In genomic region chr9:76461547-76461946, GRCm38 (mm10) we compare ENCODE assay signal across 32 mouse cellular contexts.
DNase-seq lines count a peak whose midpoint lies in the region; ATAC-seq and TF ChIP-seq lines count a peak whose summit lies in the region.
"Had no signal": no experiment of that assay in that cellular context is flagged by ENCODE, and none has a peak within 500 bp of the region (broad histone marks: within the 10 kb centered on the region; RNA-seq: fewer than 3 reads in every experiment).

No protein-coding gene starts in this region.

- no peaks in the 10 kb centered on the region for H3K27me3 ChIP-seq in intestine, postnatal 0 days (replicated peaks; ENCODE audit: control insufficient read depth, insufficient read depth, low read length)
- H3K27me3 ChIP-seq in intestine, embryonic 16.5 days (replicated peaks; ENCODE audit: control insufficient read depth, insufficient read depth, low read length), result no peaks in the 10 kb centered on the region
- no peaks in the 10 kb centered on the region for H3K27me3 ChIP-seq in lung, embryonic 14.5 days (ENCODE audit: insufficient read depth, low read length)
- no peaks in the 10 kb centered on the region for H3K27me3 ChIP-seq in stomach, postnatal 0 days (ENCODE audit: control insufficient read depth, insufficient read depth, low read length)
- H3K27me3 ChIP-seq: embryonic facial prominence, embryonic 15.5 days; hindbrain, embryonic 12.5 days; liver, embryonic 12.5 days; megakaryocyte, embryonic 14.5 days; midbrain, embryonic 12.5 days; neural tube, embryonic 12.5 days had no signal

- ATAC-seq in intestine, postnatal 0 days, result no peak
- no peak for ATAC-seq in intestine, embryonic 16.5 days
- ATAC-seq in lung, embryonic 14.5 days (ENCODE audit: insufficient read depth), result no peak
- no peak for ATAC-seq in stomach, postnatal 0 days (ENCODE audit: low FRiP score, low TSS enrichment)
- no peak for ATAC-seq in erythroblast, adult 5-6 weeks (replicated peaks; ENCODE audit: low FRiP score, poor library complexity, severe bottlenecking)
- ATAC-seq: CD4-positive, CD25-positive, alpha-beta regulatory T cell, adult 4 months; forebrain, embryonic 14.5 days; hindbrain, postnatal 0 days; liver, embryonic 12.5 days; liver, postnatal 0 days had no signal

- no peaks in the 10 kb centered on the region for H3K9me3 ChIP-seq in intestine, postnatal 0 days (ENCODE audit: control insufficient read depth)
- no peaks in the 10 kb centered on the region for H3K9me3 ChIP-seq in intestine, embryonic 16.5 days (ENCODE audit: control insufficient read depth, low read length)
- no peaks in the 10 kb centered on the region for H3K9me3 ChIP-seq in lung, embryonic 14.5 days (ENCODE audit: low read depth, low read length)
- H3K9me3 ChIP-seq in stomach, postnatal 0 days (ENCODE audit: control insufficient read depth, low read length), result no peaks in the 10 kb centered on the region
- H3K9me3 ChIP-seq: embryonic facial prominence, embryonic 10.5 days; embryonic facial prominence, embryonic 15.5 days; hindbrain, embryonic 12.5 days; liver, embryonic 12.5 days; megakaryocyte, embryonic 14.5 days; midbrain, embryonic 12.5 days; neural tube, embryonic 12.5 days had no signal

- TF ChIP-seq EP300 in stomach, postnatal 0 days (optimal IDR thresholded peaks at IDR 0.05), result no peak

- peak; percentile 16 for DNase-seq in lung, embryonic 14.5 days
- DNase-seq in lung, postnatal 10 days, result no peak
- peak; percentile 53 for DNase-seq in ES-CJ7 (ENCODE audit: low read depth, low spot score)
- DNase-seq in stomach, postnatal 0 days (ENCODE audit: low spot score), result no peak
- DNase-seq: adrenal gland, postnatal 25 days; cerebellum, adult 2 months; cerebellum, postnatal 14 days; gastrocnemius, adult 2 months; gastrocnemius, postnatal 36 days; heart, adult 18-20 months; heart, postnatal 36 days; kidney, adult 11 months; left cerebral cortex, postnatal 4 days; liver, postnatal 0 days; lung, postnatal 4 days; right cerebral cortex, postnatal 4 days; thymus, postnatal 4 days had no signal

- peak; percentile 7; the same call in 1 of the 2 replicates for TF ChIP-seq CTCF in intestine, postnatal 0 days (IDR thresholded peaks at IDR 0.05; ENCODE audit: low read depth)
- TF ChIP-seq CTCF in lung, embryonic 14.5 days (IDR thresholded peaks at IDR 0.05; ENCODE audit: low read depth), result no peak
- TF ChIP-seq CTCF in stomach, postnatal 0 days (IDR thresholded peaks at IDR 0.05; ENCODE audit: low read depth), result 0 out of 2 replicates have a peak, but pooled peaks have one; percentile 3

- no peak overlapping the region for H3K4me2 ChIP-seq in intestine, postnatal 0 days (replicated peaks; ENCODE audit: low read depth)
- H3K4me2 ChIP-seq in intestine, embryonic 16.5 days (ENCODE audit: low read depth, low read length), result no peak overlapping the region
- H3K4me2 ChIP-seq in lung, embryonic 14.5 days, result no peak overlapping the region
- H3K4me2 ChIP-seq in stomach, postnatal 0 days (replicated peaks; ENCODE audit: low read depth), result no peak overlapping the region
- H3K4me2 ChIP-seq: embryonic facial prominence, embryonic 15.5 days; heart, embryonic 11.5 days; hindbrain, embryonic 12.5 days; liver, embryonic 12.5 days; midbrain, embryonic 12.5 days; neural tube, embryonic 12.5 days had no signal

- H3K36me3 ChIP-seq in intestine, postnatal 0 days (ENCODE audit: control insufficient read depth, insufficient read depth), result no peaks in the 10 kb centered on the region
- H3K36me3 ChIP-seq in intestine, embryonic 16.5 days (ENCODE audit: control insufficient read depth, insufficient read depth, low read length), result no peaks in the 10 kb centered on the region
- H3K36me3 ChIP-seq in lung, embryonic 14.5 days (ENCODE audit: insufficient read depth), result no peaks in the 10 kb centered on the region
- H3K36me3 ChIP-seq in stomach, postnatal 0 days (ENCODE audit: control insufficient read depth, insufficient read depth, low read length), result no peaks in the 10 kb centered on the region
- H3K36me3 ChIP-seq: embryonic facial prominence, embryonic 10.5 days; embryonic facial prominence, embryonic 15.5 days; hindbrain, embryonic 12.5 days; liver, embryonic 12.5 days; midbrain, embryonic 12.5 days; neural tube, embryonic 12.5 days had no signal

- no peak overlapping the region for H3K9ac ChIP-seq in intestine, postnatal 0 days (ENCODE audit: low read depth, low read length)
- H3K9ac ChIP-seq in intestine, embryonic 16.5 days (ENCODE audit: low read depth, low read length), result no peak overlapping the region
- no peak overlapping the region for H3K9ac ChIP-seq in lung, embryonic 14.5 days
- H3K9ac ChIP-seq in stomach, postnatal 0 days (ENCODE audit: low read length), result no peak overlapping the region
- H3K9ac ChIP-seq: embryonic facial prominence, embryonic 15.5 days; hindbrain, embryonic 12.5 days; liver, embryonic 12.5 days; liver, postnatal 0 days; midbrain, embryonic 12.5 days; neural tube, embryonic 12.5 days had no signal

- no peaks in the 10 kb centered on the region for H3K4me1 ChIP-seq in intestine, postnatal 0 days (replicated peaks; ENCODE audit: control insufficient read depth, insufficient read depth, low read length)
- no peaks in the 10 kb centered on the region for H3K4me1 ChIP-seq in intestine, embryonic 16.5 days (ENCODE audit: control insufficient read depth, insufficient read depth, low read length)
- no peaks in the 10 kb centered on the region for H3K4me1 ChIP-seq in lung, embryonic 14.5 days (ENCODE audit: insufficient read depth)
- no peaks in the 10 kb centered on the region for H3K4me1 ChIP-seq in stomach, postnatal 0 days (replicated peaks; ENCODE audit: control insufficient read depth, insufficient read depth)
- H3K4me1 ChIP-seq: embryonic facial prominence, embryonic 10.5 days; embryonic facial prominence, embryonic 15.5 days; hindbrain, embryonic 12.5 days; liver, embryonic 12.5 days; megakaryocyte, embryonic 14.5 days; midbrain, embryonic 12.5 days; neural tube, embryonic 12.5 days had no signal

- H3K27ac ChIP-seq in intestine, postnatal 0 days (ENCODE audit: low read depth, low read length), result no peak overlapping the region
- H3K27ac ChIP-seq in intestine, embryonic 16.5 days (ENCODE audit: low read length), result no peak overlapping the region
- H3K27ac ChIP-seq in lung, embryonic 14.5 days (ENCODE audit: low read depth), result no peak overlapping the region
- H3K27ac ChIP-seq in stomach, postnatal 0 days (replicated peaks), result no peak overlapping the region
- H3K27ac ChIP-seq: embryonic facial prominence, embryonic 10.5 days; embryonic facial prominence, embryonic 15.5 days; gastrocnemius, adult 2 months; hindbrain, embryonic 12.5 days; hindbrain, postnatal 0 days; liver, embryonic 12.5 days; midbrain, embryonic 12.5 days; neural tube, embryonic 12.5 days had no signal

- no peak overlapping the region for H3K4me3 ChIP-seq in intestine, postnatal 0 days (ENCODE audit: low read depth, low read length)
- H3K4me3 ChIP-seq in intestine, embryonic 16.5 days (ENCODE audit: low read length), result no peak overlapping the region
- H3K4me3 ChIP-seq in lung, embryonic 14.5 days (ENCODE audit: low read depth, low read length), result no peak overlapping the region
- H3K4me3 ChIP-seq in stomach, postnatal 0 days (ENCODE audit: low read depth, low read length), result no peak overlapping the region
- H3K4me3 ChIP-seq: embryonic facial prominence, embryonic 10.5 days; embryonic facial prominence, embryonic 15.5 days; gastrocnemius, adult 2 months; hindbrain, embryonic 12.5 days; liver, embryonic 12.5 days; megakaryocyte, embryonic 14.5 days; midbrain, embryonic 12.5 days; myocyte; neural tube, embryonic 12.5 days had no signal

Comparison
In these comparisons a context has a peak if more than half of its experiments do, and no peak if none do; other contexts are left out.
1. DNase-seq: peak in lung, embryonic 14.5 days (single experiment) and ES-CJ7 (single experiment); none in lung, postnatal 10 days (single experiment) and stomach, postnatal 0 days (single experiment).